Mouse (Mus musculus): ENCODE results near the gene Lrig1. TPM values are rescaled to one million over a fixed set of nuclear protein-coding genes. Genes with fewer than 3 reads are reported as not detected.
A peak's percentile ranks its signal among the peaks of the same experiment; 100 is the strongest.

The Lrig1 gene
- total and polyA plus RNA-seq, 3 experiments: 23.3 to 32.7 (median 30.4) TPM

GRCm38 (mm10) chr6:94625896-94626295 lies 74.1 kb downstream of the Lrig1 start:
- no peak overlapping the region for H3K27ac ChIP-seq
- WGBS: 37% methylated on average over 5 of the region's 5 CpGs
- no peaks in the 10 kb centered on the region for H3K36me3 ChIP-seq (ENCODE audit: control insufficient read depth, insufficient read depth, low read length)
- intact Hi-C loops (cut with DNase I): no loop called here
- H3K79me2 ChIP-seq (replicated peaks; ENCODE audit: control insufficient read depth, insufficient read depth, low read length): no peaks in the 10 kb centered on the region
- no peaks in the 10 kb centered on the region for H3K27me3 ChIP-seq (ENCODE audit: control insufficient read depth, insufficient read depth, low read length)
- DNase-seq: no peak
- H3K9ac ChIP-seq (ENCODE audit: low read depth, low read length): no peak overlapping the region
- TF ChIP-seq EP300 (IDR thresholded peaks at IDR 0.05; ENCODE audit: insufficient read depth, low read depth, low read length) (no peak), POLR2A (IDR thresholded peaks at IDR 0.05; ENCODE audit: insufficient read depth, low read depth, low read length) (no peak), CTCF (IDR thresholded peaks at IDR 0.05) (no peak)
- no peak overlapping the region for H3K4me3 ChIP-seq
- H3K4me1 ChIP-seq (ENCODE audit: control insufficient read depth, insufficient read depth, low read length): peaks cover 3% of the 10 kb centered on the region

- no peaks in the 10 kb centered on the region for H3K79me2 ChIP-seq (replicated peaks; ENCODE audit: control insufficient read depth, insufficient read depth, low read length)
- intact Hi-C loops (cut with DNase I): loop anchor here (5.0 kb wide), 1 partner anchor 77 kb away; no protein-coding TSS in a partner anchor
- H3K4me3 ChIP-seq: no peak overlapping the region
- peaks cover 12% of the 10 kb centered on the region for H3K4me1 ChIP-seq (ENCODE audit: control insufficient read depth, insufficient read depth, low read length)
- 76% methylated on average over 5 of the region's 5 CpGs for WGBS
- DNase-seq: no peak
- H3K9ac ChIP-seq (ENCODE audit: low read depth, low read length): no peak overlapping the region
- no peaks in the 10 kb centered on the region for H3K27me3 ChIP-seq (ENCODE audit: control insufficient read depth, insufficient read depth, low read length)
- no peak overlapping the region for H3K27ac ChIP-seq
- no peaks in the 10 kb centered on the region for H3K36me3 ChIP-seq (ENCODE audit: control insufficient read depth, insufficient read depth, low read length)
- TF ChIP-seq EP300 (IDR thresholded peaks at IDR 0.05; ENCODE audit: insufficient read depth, low read depth, low read length) (no peak), CTCF (IDR thresholded peaks at IDR 0.05) (no peak), POLR2A (IDR thresholded peaks at IDR 0.05; ENCODE audit: insufficient read depth, low read depth, low read length) (no peak)
These were observed 75.4 kb downstream of the Lrig1 start for GRCm38 (mm10) chr6:94624543-94624942.

DNA sequence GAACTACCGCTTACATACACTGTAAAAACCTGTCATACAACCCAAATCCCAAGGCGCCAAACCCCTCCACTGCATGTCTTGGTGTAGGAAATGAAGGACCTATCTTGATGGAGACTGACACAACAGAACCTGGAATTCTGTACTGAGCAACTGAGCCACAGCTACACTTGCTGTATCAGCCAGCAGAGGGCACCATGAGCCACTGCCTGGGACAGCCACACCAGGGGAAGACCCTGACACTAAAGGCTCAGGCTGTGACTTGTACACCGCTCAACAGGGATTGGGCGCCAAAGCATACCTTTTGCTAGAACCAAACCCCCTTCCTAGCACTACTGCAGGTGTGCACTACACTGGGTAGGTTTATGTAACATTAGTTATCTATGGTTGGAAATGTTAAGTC lies 77.0 kb downstream of the Lrig1 start:
- H3K79me2 ChIP-seq (replicated peaks; ENCODE audit: control insufficient read depth, insufficient read depth, low read length): no peaks in the 10 kb centered on the region
- no peaks in the 10 kb centered on the region for H3K36me3 ChIP-seq (ENCODE audit: control insufficient read depth, insufficient read depth, low read length)
- 77% methylated on average over 4 of the region's 4 CpGs for WGBS
- intact Hi-C loops (cut with DNase I): loop anchor here (1.0 to 5.0 kb wide), 3 partner anchors 76 to 364 kb away; no protein-coding TSS in a partner anchor
- H3K27me3 ChIP-seq (ENCODE audit: control insufficient read depth, insufficient read depth, low read length): no peaks in the 10 kb centered on the region
- H3K4me1 ChIP-seq (ENCODE audit: control insufficient read depth, insufficient read depth, low read length): peaks cover 12% of the 10 kb centered on the region
- no peak overlapping the region for H3K27ac ChIP-seq
- H3K9ac ChIP-seq (ENCODE audit: low read depth, low read length): no peak overlapping the region
- peak; percentile 76 for TF ChIP-seq EP300 (IDR thresholded peaks at IDR 0.05; ENCODE audit: insufficient read depth, low read depth, low read length)
- TF ChIP-seq POLR2A (IDR thresholded peaks at IDR 0.05; ENCODE audit: insufficient read depth, low read depth, low read length): no peak
- peak; percentile 96; the same call in 1 of the 2 replicates for TF ChIP-seq CTCF (IDR thresholded peaks at IDR 0.05)
- no peak overlapping the region for H3K4me3 ChIP-seq
- peak; percentile 72 to 76 for DNase-seq

DNA sequence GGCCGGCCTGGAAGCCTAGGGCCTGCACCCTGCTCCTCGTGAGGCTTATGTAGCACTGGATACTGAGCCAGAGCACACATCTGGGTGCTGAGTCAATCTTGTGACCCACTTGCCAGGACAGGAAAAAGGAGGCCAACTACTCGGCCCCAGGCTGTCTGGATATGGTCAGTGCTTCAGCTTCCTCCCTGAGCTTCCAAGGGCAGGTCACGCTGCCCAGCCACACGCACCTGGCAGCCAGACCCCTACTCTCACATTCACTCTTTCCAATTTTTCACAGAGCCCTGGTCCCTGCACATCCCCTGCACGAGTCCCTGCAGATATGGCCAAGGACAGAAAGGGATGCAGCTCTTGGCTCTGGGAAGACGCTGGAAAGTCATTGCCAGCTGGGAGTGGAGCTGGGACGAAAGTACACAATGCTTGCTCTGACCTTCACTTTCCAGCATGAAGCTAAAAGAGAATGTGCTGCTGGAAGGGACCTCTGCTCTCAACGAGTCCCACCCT lies 79.1 kb downstream of the Lrig1 start:
- H3K9ac ChIP-seq (ENCODE audit: low read depth, low read length): 0 out of 2 replicates have a peak overlapping the region, but pooled peaks have one; percentile 3
- intact Hi-C loops (cut with DNase I): loop anchor here (2.0 to 5.0 kb wide), 2 partner anchors 74 to 78 kb away; no protein-coding TSS in a partner anchor
- 25% methylated on average over 9 of the region's 9 CpGs for WGBS
- H3K79me2 ChIP-seq (replicated peaks; ENCODE audit: control insufficient read depth, insufficient read depth, low read length): no peaks in the 10 kb centered on the region
- peak overlapping the region; percentile 64 for H3K27ac ChIP-seq
- no peak overlapping the region for H3K4me3 ChIP-seq
- no peak for TF ChIP-seq POLR2A (IDR thresholded peaks at IDR 0.05; ENCODE audit: insufficient read depth, low read depth, low read length)
- peak; percentile 31; the same call in 1 of the 2 replicates for TF ChIP-seq EP300 (IDR thresholded peaks at IDR 0.05; ENCODE audit: insufficient read depth, low read depth, low read length)
- peak; percentile 74 to 81 for DNase-seq
- peaks cover 12% of the 10 kb centered on the region for H3K4me1 ChIP-seq (ENCODE audit: control insufficient read depth, insufficient read depth, low read length)
- no peaks in the 10 kb centered on the region for H3K36me3 ChIP-seq (ENCODE audit: control insufficient read depth, insufficient read depth, low read length)
- no peaks in the 10 kb centered on the region for H3K27me3 ChIP-seq (ENCODE audit: control insufficient read depth, insufficient read depth, low read length)

- H3K79me2 ChIP-seq (replicated peaks; ENCODE audit: control insufficient read depth, insufficient read depth, low read length): no peaks in the 10 kb centered on the region
- no peak overlapping the region for H3K4me3 ChIP-seq
- H3K36me3 ChIP-seq (ENCODE audit: control insufficient read depth, insufficient read depth, low read length): no peaks in the 10 kb centered on the region
- H3K27me3 ChIP-seq (ENCODE audit: control insufficient read depth, insufficient read depth, low read length): no peaks in the 10 kb centered on the region
- no peak for DNase-seq
- 65% methylated on average over 6 of the region's 6 CpGs for WGBS
- intact Hi-C loops (cut with DNase I): loop anchor here (2.0 to 5.0 kb wide), 2 partner anchors 73 to 79 kb away; no protein-coding TSS in a partner anchor
- H3K4me1 ChIP-seq (ENCODE audit: control insufficient read depth, insufficient read depth, low read length): peaks cover 12% of the 10 kb centered on the region
- H3K27ac ChIP-seq: peak overlapping the region; percentile 64
- TF ChIP-seq EP300 (IDR thresholded peaks at IDR 0.05; ENCODE audit: insufficient read depth, low read depth, low read length) (no peak), POLR2A (IDR thresholded peaks at IDR 0.05; ENCODE audit: insufficient read depth, low read depth, low read length) (no peak), CTCF (IDR thresholded peaks at IDR 0.05) (no peak)
- 0 out of 2 replicates have a peak overlapping the region, but pooled peaks have one; percentile 3 for H3K9ac ChIP-seq (ENCODE audit: low read depth, low read length)
These were observed 79.7 kb downstream of the Lrig1 start for GRCm38 (mm10) chr6:94620287-94620686.

- intact Hi-C loops (cut with DNase I): no loop called here
- H3K9ac ChIP-seq (ENCODE audit: low read depth, low read length): no peak overlapping the region
- DNase-seq: no peak
- no peaks in the 10 kb centered on the region for H3K36me3 ChIP-seq (ENCODE audit: control insufficient read depth, insufficient read depth, low read length)
- no peak for TF ChIP-seq EP300 (IDR thresholded peaks at IDR 0.05; ENCODE audit: insufficient read depth, low read depth, low read length)
- TF ChIP-seq CTCF (IDR thresholded peaks at IDR 0.05): no peak
- TF ChIP-seq POLR2A (IDR thresholded peaks at IDR 0.05; ENCODE audit: insufficient read depth, low read depth, low read length): no peak
- no peaks in the 10 kb centered on the region for H3K27me3 ChIP-seq (ENCODE audit: control insufficient read depth, insufficient read depth, low read length)
- WGBS: 78% methylated on average over 5 of the region's 5 CpGs
- H3K4me3 ChIP-seq: no peak overlapping the region
- H3K4me1 ChIP-seq (ENCODE audit: control insufficient read depth, insufficient read depth, low read length): peaks cover 12% of the 10 kb centered on the region
- no peak overlapping the region for H3K27ac ChIP-seq
- no peaks in the 10 kb centered on the region for H3K79me2 ChIP-seq (replicated peaks; ENCODE audit: control insufficient read depth, insufficient read depth, low read length)
These were observed 81.3 kb downstream of the Lrig1 start for GRCm38 (mm10) chr6:94618671-94619070.
